Mouse (Mus musculus): ENCODE measurements around the gene Cops8.

GRCm38 (mm10) chr1:90592784-90593183 lies 10.0 kb upstream of the Cops8 start:
- TF ChIP-seq CTCF (IDR thresholded peaks at IDR 0.05; ENCODE audit: extremely low read depth, insufficient read length, insufficient replicate concordance, low read depth, low read length) (peak; percentile 95), POLR2A (IDR thresholded peaks at IDR 0.05; ENCODE audit: low read depth, low read length) (no peak)
